Mouse (Mus musculus): ENCODE results near the gene Preb. TPM values are rescaled to one million over a fixed set of nuclear protein-coding genes. Genes with fewer than 3 reads are reported as not detected.

Gene Preb
- polyA plus RNA-seq, 1 experiment from 2014 or later: 142 TPM

DNA sequence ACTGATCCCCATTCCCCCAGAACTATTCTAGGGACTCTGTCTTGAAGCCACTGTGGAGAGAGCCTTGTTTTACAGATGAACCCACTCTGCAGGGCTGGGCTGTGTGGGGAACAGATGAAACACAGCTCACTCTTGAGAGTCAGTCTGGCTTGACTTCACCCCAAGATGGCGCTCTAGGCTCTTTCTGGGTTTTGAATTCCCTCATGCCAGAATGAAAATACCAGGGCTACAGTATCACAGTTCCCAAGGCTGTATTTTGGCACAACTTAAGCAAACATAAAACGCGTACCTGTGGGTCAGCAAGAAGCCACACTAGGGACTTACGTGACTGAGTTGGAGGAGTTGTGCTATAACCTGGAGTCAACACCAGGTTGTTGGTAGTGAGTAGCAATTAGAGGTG lies 30.0 kb downstream of the Preb start:
- WGBS: 54% methylated on average over 4 of the region's 4 CpGs
- H3K27ac ChIP-seq (replicated peaks): no peak overlapping the region
- no peak overlapping the region for H3K4me3 ChIP-seq
- H3K4me1 ChIP-seq: peaks cover 7% of the 10 kb centered on the region; the same call in 1 of the 2 replicates
- no peaks in the 10 kb centered on the region; the same call in 1 of the 2 replicates for H3K27me3 ChIP-seq (replicated peaks; ENCODE audit: low read depth, poor library complexity, severe bottlenecking)
- no peaks in the 10 kb centered on the region for H3K9me3 ChIP-seq
- DNase-seq (ENCODE audit: low spot score): peak; percentile 48
- H3K36me3 ChIP-seq (replicated peaks): no peaks in the 10 kb centered on the region

DNA sequence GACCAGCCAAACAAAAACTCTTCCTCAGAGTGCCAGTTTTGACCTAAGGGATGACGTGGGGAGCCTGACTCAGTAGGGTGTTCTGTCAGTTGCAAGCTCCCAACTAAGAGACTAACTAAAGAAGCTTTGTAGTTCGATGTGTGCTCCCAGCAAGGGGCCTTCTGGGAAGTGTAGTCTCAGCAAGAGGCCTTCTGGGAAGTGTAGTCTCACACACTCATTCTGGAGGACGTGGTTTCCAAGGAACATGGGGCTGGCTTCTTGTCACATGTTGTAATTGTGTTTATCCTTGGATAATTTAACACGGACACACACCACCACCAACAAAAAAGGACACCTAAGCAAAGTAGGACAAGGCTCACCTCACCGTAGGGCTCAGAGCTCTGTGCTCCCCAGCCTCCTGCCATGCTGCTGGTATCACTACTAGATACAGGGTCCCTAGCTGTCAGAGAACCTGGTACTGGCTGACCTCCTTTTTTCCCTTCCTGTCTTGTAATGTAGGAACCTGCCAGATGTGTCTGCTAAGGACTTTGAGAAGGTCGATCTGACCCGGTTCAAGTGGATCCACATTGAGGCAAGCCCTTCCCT lies 32.1 kb downstream of the Preb start:
- H3K27ac ChIP-seq (replicated peaks): no peak overlapping the region
- no peaks in the 10 kb centered on the region for H3K9me3 ChIP-seq
- H3K36me3 ChIP-seq (replicated peaks): no peaks in the 10 kb centered on the region
- H3K27me3 ChIP-seq (replicated peaks; ENCODE audit: low read depth, poor library complexity, severe bottlenecking): 0 out of 2 replicates have a peak, but pooled peaks cover 6% of the 10 kb centered on the region
- peak overlapping the region; percentile 39 for H3K4me3 ChIP-seq
- WGBS: 41% methylated on average over 7 of the region's 7 CpGs
- H3K4me1 ChIP-seq: peaks cover 8% of the 10 kb centered on the region
- no peak for DNase-seq (ENCODE audit: low spot score)

DNA sequence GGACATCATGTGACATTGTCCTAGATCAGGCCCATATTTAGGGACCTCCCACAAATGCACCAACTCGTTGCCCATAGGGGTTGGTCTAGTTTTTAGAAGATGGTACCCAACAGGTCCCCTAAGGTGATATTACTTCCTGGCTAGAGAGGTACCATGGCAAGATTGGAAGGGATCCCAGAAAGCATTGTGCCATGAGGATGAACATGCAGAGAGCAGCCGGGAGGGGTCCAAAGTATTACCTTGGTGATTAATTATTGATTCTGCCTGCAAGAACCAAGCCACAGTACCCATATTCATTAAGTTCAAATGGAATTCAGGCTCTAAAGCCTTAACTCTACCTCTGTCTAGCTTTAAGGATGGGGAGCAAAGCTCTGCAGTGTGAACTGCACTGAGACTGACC lies 34.1 kb downstream of the Preb start:
- no peaks in the 10 kb centered on the region for H3K9me3 ChIP-seq
- WGBS: 91% methylated on average over 2 of the region's 2 CpGs

DNA sequence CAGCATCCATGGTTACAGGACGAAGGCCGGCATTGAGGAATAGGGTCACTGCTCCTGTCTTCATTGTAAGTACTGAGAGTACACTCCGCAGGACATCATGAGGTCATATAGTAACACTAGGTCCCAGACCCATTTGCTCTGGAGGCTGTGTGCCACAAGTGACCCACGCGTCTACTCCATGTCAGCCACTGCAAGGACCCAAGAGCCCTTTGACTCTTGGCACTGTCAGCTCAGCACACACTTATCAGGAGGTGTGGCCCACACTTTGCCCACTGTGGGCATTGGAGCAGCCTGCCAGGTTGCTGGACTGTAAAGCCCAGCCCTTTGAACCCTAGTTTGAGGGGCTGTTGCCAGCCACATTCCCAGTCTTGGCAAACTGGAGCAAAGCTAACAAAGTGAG lies 34.9 kb downstream of the Preb start:
- peaks cover 9% of the 10 kb centered on the region for H3K36me3 ChIP-seq (replicated peaks)
- no peaks in the 10 kb centered on the region for H3K9me3 ChIP-seq
- 0 out of 2 replicates have a peak, but pooled peaks cover 7% of the 10 kb centered on the region for H3K27me3 ChIP-seq (replicated peaks; ENCODE audit: low read depth, poor library complexity, severe bottlenecking)
- H3K4me1 ChIP-seq: peaks cover 35% of the 10 kb centered on the region
- no peak overlapping the region for H3K4me3 ChIP-seq
- WGBS: 92% methylated on average over 5 of the region's 5 CpGs
- no peak for DNase-seq (ENCODE audit: low spot score)
- H3K27ac ChIP-seq (replicated peaks): no peak overlapping the region

More for the DNA sequence above, 34.1 kb downstream of the Preb start:
- H3K36me3 ChIP-seq (replicated peaks): peaks cover under 1% of the 10 kb centered on the region
- H3K27ac ChIP-seq (replicated peaks): no peak overlapping the region
- H3K27me3 ChIP-seq (replicated peaks; ENCODE audit: low read depth, poor library complexity, severe bottlenecking): 0 out of 2 replicates have a peak, but pooled peaks cover 7% of the 10 kb centered on the region
- DNase-seq (ENCODE audit: low spot score): no peak
- no peak overlapping the region for H3K4me3 ChIP-seq
- peaks cover 26% of the 10 kb centered on the region for H3K4me1 ChIP-seq

DNA sequence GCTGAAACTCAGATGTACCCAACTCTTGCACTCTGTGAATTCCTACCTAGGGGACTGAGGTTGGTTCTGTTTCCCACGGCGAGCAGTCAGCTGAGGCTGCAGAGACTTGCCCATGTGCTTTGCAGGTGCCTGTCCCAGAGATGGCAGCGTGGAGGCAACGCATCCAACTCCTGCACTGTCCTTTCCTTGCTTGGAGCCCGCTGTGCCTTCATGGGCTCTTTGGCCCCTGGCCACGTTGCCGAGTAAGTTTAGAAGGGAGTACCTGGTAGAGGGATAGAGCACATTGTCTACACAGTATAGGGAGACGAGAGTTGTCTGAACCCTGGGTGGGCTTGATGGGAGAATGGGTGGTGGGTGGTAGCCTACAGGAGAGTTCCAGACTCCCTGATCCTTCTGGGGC lies 35.5 kb downstream of the Preb start:
- Histone ChIP-seq H3K4me1 (peaks cover 38% of the 10 kb centered on the region), H3K4me3 (no peak overlapping the region), H3K36me3 (replicated peaks) (peaks cover 15% of the 10 kb centered on the region), H3K9me3 (no peaks in the 10 kb centered on the region), H3K27me3 (replicated peaks; ENCODE audit: low read depth, poor library complexity, severe bottlenecking) (0 out of 2 replicates have a peak, but pooled peaks cover 10% of the 10 kb centered on the region), H3K27ac (replicated peaks) (no peak overlapping the region)
- DNase-seq (ENCODE audit: low spot score): no peak
- WGBS: 79% methylated on average over 8 of the region's 8 CpGs

DNA sequence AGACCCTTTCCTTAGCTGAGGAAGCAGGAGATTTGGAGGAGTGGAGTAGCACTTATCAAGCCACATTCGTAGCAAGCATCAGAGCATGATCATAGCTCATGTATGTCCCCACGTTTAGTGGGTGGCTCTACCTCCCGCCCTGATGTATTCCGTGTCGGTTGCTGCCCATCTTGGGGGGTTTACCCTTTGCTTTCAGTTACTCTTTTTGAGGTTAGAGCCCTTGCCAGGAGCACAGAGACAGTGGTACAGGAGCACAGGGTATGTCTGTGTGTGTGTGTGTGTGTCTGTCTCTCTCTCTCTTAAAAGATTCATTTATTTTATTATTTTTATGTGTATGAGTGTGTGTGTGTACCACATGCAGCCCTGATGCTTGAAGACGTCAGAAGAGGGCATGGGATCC lies 37.0 kb downstream of the Preb start:
- Histone ChIP-seq H3K36me3 (replicated peaks) (peaks cover 30% of the 10 kb centered on the region), H3K27me3 (replicated peaks; ENCODE audit: low read depth, poor library complexity, severe bottlenecking) (0 out of 2 replicates have a peak, but pooled peaks cover 10% of the 10 kb centered on the region), H3K9me3 (no peaks in the 10 kb centered on the region), H3K4me3 (no peak overlapping the region), H3K27ac (replicated peaks) (no peak overlapping the region), H3K4me1 (peaks cover 44% of the 10 kb centered on the region)
- no peak for DNase-seq (ENCODE audit: low spot score)
- WGBS: 86% methylated on average over 6 of the region's 6 CpGs

DNA sequence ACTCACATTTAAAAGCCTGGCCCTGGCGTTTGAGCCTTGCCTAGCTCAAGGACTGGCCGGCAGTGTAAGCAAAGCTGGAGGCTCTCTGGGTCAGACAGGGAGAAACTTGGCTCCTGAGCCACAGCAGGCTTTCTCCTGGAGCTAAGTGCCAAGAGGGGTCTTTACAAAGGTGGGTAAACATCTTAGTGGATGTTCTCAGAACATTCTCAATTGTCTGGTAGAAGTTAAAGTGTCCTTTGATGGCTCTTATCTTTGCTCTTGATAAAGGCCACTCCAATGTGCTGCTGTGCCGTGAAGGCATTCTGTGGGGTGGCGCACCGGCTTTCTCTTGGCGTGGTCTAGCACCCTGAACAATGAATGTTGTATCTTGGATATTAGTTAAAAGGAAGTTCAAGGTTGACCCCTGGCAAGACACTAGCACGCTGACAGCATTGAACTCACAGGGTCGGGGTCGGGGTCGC lies 37.5 kb downstream of the Preb start:
- Histone ChIP-seq H3K4me1 (peaks cover 46% of the 10 kb centered on the region), H3K27ac (replicated peaks) (no peak overlapping the region), H3K4me3 (peak overlapping the region; percentile 63), H3K9me3 (no peaks in the 10 kb centered on the region), H3K27me3 (replicated peaks; ENCODE audit: low read depth, poor library complexity, severe bottlenecking) (0 out of 2 replicates have a peak, but pooled peaks cover 10% of the 10 kb centered on the region), H3K36me3 (replicated peaks) (peaks cover 35% of the 10 kb centered on the region)
- WGBS: 76% methylated on average over 10 of the region's 10 CpGs
- DNase-seq (ENCODE audit: low spot score): no peak

DNA sequence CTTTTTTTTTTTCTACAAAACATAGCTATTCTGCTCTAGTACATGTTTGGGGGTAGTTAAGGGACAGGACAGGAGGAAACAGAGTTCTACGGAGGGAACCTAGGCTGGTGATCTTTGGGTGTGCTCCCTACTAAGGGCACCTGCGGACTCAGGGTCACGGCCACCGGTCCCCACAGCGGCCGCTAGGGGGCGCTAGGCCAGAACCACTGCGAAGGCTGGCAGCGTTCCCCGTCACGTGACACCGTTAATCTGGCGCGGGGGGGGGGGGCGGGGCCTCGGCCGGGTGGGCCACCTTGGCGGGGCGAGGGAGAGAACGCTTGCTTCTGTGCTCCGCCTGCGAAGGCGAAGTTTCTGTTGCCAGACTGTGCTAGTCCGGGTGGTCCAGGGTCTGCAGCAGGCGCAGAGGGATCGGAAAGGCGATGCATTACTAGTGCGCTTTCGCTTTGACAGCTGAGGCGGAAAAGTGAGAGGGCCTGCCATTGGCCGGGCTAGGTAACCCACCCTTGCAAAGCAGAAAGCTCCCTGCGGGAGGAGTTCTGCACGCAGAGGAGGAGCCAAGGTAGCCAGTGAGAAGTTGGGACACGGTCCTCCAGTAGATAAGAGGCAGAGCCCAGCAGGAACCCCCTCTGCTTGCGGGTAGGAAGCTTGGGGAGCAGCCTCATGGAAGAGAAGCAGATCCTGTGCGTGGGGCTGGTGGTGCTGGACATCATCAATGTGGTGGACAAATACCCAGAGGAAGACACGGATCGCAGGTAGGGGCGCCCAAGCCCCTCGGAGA lies 38.7 kb downstream of the Preb start, which contains the start of gene Khk:
TSS of gene Khk (plus strand) at position 176 of the 778 bp plus-strand sequence.
- peak within 1 kb of the TSS; percentile 63 for H3K4me3 ChIP-seq
- peak; percentile 96 for DNase-seq (ENCODE audit: low spot score)
- H3K4me1 ChIP-seq: peaks cover 53% of the 10 kb centered on the region
- no peaks in the 10 kb centered on the region for H3K9me3 ChIP-seq
- 0 out of 2 replicates have a peak, but pooled peaks cover 10% of the 10 kb centered on the region for H3K27me3 ChIP-seq (replicated peaks; ENCODE audit: low read depth, poor library complexity, severe bottlenecking)
- H3K36me3 ChIP-seq (replicated peaks): peaks cover 46% of the 10 kb centered on the region
- peak within 1 kb of the TSS; percentile 81 for H3K27ac ChIP-seq (replicated peaks)
- 1% methylated on average over 40 of the region's 40 CpGs for WGBS

DNA sequence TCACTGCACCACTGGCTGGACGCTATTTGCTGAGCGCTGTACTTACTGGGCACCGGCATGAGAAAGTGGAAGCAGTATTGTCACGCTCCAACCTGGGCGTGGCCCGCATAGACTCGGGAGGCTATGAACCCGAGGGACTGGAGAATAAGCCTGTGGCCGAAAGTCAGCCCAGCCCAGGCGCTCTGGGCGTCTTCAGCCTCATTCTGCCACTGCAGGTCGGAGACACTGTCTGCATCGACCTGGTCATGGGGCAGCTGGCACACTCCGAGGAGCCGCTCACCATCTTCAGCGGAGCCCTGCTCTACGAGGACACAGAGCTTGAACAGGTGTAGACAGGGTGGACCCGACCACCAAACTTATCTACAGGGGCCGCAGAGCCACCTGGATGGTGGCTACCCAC lies 39.5 kb downstream of the Preb start:
- peaks cover 46% of the 10 kb centered on the region for H3K36me3 ChIP-seq (replicated peaks)
- H3K27me3 ChIP-seq (replicated peaks; ENCODE audit: low read depth, poor library complexity, severe bottlenecking): 0 out of 2 replicates have a peak, but pooled peaks cover 10% of the 10 kb centered on the region
- H3K4me3 ChIP-seq: peak overlapping the region; percentile 63
- H3K27ac ChIP-seq (replicated peaks): peak overlapping the region; percentile 81; the same call in 1 of the 2 replicates
- WGBS: 72% methylated on average over 19 of the region's 19 CpGs
- no peaks in the 10 kb centered on the region for H3K9me3 ChIP-seq
- DNase-seq (ENCODE audit: low spot score): no peak
- H3K4me1 ChIP-seq: peaks cover 61% of the 10 kb centered on the region

DNA sequence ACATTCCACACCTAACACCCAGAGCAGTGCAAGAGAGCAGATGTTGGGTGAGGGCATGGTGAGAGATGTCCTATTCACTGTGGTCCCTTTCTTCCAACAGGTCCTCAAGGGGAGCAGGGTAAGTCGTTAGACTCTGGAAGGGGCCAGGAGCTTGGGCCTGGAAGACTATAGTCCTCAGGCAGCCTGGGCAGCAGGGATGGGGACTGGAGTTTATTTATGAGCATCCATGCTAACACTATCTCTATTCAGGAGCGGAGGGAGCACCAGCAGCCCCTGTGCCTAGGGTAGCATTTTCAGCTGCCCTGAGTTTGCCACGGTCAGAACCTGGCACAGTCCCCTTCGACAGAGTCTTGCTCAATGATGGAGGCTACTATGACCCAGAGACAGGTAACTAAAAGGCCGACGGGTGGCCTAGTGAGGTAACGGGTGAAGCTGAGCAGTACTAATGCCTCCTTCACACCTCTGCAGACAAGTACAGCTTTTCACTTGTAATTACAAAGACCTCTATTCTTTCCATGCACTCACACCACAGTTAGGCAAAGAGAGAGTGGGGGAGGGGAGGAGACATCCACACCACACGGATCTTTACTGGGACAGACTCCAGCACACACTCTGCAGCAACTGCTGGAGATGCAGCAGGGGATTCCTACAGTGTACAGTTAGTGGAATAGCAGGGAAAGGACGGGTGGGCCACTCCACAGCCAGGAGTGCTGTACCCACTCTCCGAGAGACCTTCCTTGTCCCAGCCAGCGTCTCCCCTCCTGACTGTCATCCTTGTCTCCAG lies 40.1 kb downstream of the Preb start:
- Histone ChIP-seq H3K36me3 (replicated peaks) (peaks cover 46% of the 10 kb centered on the region), H3K9me3 (no peaks in the 10 kb centered on the region), H3K4me3 (no peak overlapping the region), H3K4me1 (peaks cover 67% of the 10 kb centered on the region), H3K27ac (replicated peaks) (no peak overlapping the region; the same call in 1 of the 2 replicates), H3K27me3 (replicated peaks; ENCODE audit: low read depth, poor library complexity, severe bottlenecking) (0 out of 2 replicates have a peak, but pooled peaks cover 10% of the 10 kb centered on the region)
- 70% methylated on average over 11 of the region's 11 CpGs for WGBS
- no peak for DNase-seq (ENCODE audit: low spot score)

DNA sequence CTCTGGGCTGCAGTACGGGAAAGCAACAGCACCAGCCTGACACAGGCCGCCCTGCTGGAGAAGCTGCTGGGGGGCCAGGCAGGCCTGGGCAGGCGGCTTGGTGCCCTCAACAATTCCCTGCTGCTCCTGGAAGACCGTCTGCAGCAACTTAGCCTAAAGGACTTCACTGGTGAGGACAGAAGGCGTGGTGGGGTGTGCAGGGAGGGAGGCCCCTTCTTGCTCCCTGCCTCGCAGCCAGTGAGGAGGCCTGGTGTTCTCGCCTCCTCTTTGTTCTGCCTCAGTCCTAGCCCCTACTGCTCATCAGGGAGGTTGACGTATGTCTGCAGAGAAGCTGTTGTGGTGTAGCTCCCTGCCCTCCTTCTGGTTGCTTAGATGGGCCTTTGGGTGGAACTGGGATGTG lies 41.5 kb downstream of the Preb start:
- Histone ChIP-seq H3K9me3 (no peaks in the 10 kb centered on the region), H3K27me3 (replicated peaks; ENCODE audit: low read depth, poor library complexity, severe bottlenecking) (0 out of 2 replicates have a peak, but pooled peaks cover 8% of the 10 kb centered on the region), H3K27ac (replicated peaks) (peak overlapping the region; percentile 25; the same call in 1 of the 2 replicates), H3K36me3 (replicated peaks) (peaks cover 46% of the 10 kb centered on the region), H3K4me3 (no peak overlapping the region), H3K4me1 (peaks cover 81% of the 10 kb centered on the region)
- no peak for DNase-seq (ENCODE audit: low spot score)
- WGBS: 86% methylated on average over 8 of the region's 8 CpGs
